Mouse (Mus musculus) kidney, embryonic 14.5 days (tissue): ENCODE data around the gene Mink1. TPM values are rescaled to one million over a fixed set of nuclear protein-coding genes. Genes with fewer than 3 reads are reported as not detected.

Experiments used
- ATAC-seq: fragments of 200-750 bp; cut with Nextera tagmentation; 2 replicates; pipeline ENCODE4 v1.8.0; 2017; ENCODE audit warnings: moderate number of reproducible peaks, mild to moderate bottlenecking, moderate TSS enrichment, moderate library complexity; ENCODE audit not compliant: low FRiP score, low TSS enrichment
- H3K27ac ChIP-seq: fragments of 300-500 bp; sonication (generic); 2 replicates; pipeline ENCODE4 v1.5.1; 2014; ENCODE audit warnings: low read depth, mild to moderate bottlenecking, low read length, moderate library complexity, mixed read lengths
- H3K27me3 ChIP-seq: fragments of 300-500 bp; sonication (generic); 2 replicates; pipeline ENCODE4 v1.6.1; 2014; ENCODE audit warnings: mild to moderate bottlenecking, low read length; ENCODE audit not compliant: control insufficient read depth, insufficient read depth
- H3K36me3 ChIP-seq: fragments of 300-500 bp; sonication (generic); 2 replicates; pipeline ENCODE4 v1.6.1; 2014; ENCODE audit warnings: low read length, mixed read lengths; ENCODE audit not compliant: control insufficient read depth, insufficient read depth
- H3K4me1 ChIP-seq: fragments of 300-500 bp; sonication (generic); 2 replicates; pipeline ENCODE4 v1.6.1; 2014; ENCODE audit warnings: low read length, mixed read lengths; ENCODE audit not compliant: control insufficient read depth, insufficient read depth
- H3K4me2 ChIP-seq: fragments of 300-500 bp; sonication (generic); replicated peaks from 2 replicates; pipeline ENCODE4 v1.6.1; 2014; ENCODE audit warnings: low read depth, mild to moderate bottlenecking, low read length
- H3K4me3 ChIP-seq: fragments of 300-500 bp; sonication (generic); 2 replicates; pipeline ENCODE4 v1.5.1; 2014; ENCODE audit warnings: mild to moderate bottlenecking, low read length
- H3K9ac ChIP-seq: fragments of 300-500 bp; sonication (generic); 2 replicates; pipeline ENCODE4 v1.6.1; 2014; ENCODE audit warnings: low read depth, mild to moderate bottlenecking, low read length, moderate library complexity
- H3K9me3 ChIP-seq: fragments of 300-500 bp; sonication (generic); 2 replicates; pipeline ENCODE4 v1.6.1; 2016; ENCODE audit warnings: low read length; ENCODE audit not compliant: control insufficient read depth
- WGBS: fragments of 180-500 bp; shearing (Covaris S2); extraction: QIAGEN DNeasy Blood & Tissue Kit; methylation state at CpG from one replicate; pipeline ENCODE4 v1.1.7; 2014; 5-methylcytosine and 5-hydroxymethylcytosine counted together
- polyA plus RNA-seq: library from polyadenylated mRNA; unstranded; fragments of >200 nt; fragmentation: Nextera tagmentation; extraction: Ambion mirVana; gene quantifications from 2 replicates; pipeline ENCODE4 v1.2.1, GENCODE M21; 2014

Mink1 gene
- polyA plus RNA-seq, 1 experiment from 2014 or later, result 21.0 TPM

GRCm38 (mm10) chr11:70660571-70660970 lies 97.9 kb downstream of the Mink1 start:
- Histone ChIP-seq H3K27me3 (no peaks in the 10 kb centered on the region), H3K4me1 (peaks cover 23% of the 10 kb centered on the region), H3K4me2 (no peak overlapping the region), H3K36me3 (peaks cover 44% of the 10 kb centered on the region), H3K9ac (no peak overlapping the region), H3K9me3 (no peaks in the 10 kb centered on the region), H3K27ac (no peak overlapping the region), H3K4me3 (no peak overlapping the region)
- no peak for ATAC-seq
- 84% methylated on average over 8 of the region's 8 CpGs for WGBS

GRCm38 (mm10) chr11:70663101-70663500 lies 100.4 kb downstream of the Mink1 start:
- WGBS, result 93% methylated on average over 8 of the region's 8 CpGs
- Histone ChIP-seq H3K9me3 (no peaks in the 10 kb centered on the region), H3K4me2 (no peak overlapping the region), H3K4me3 (no peak overlapping the region), H3K27ac (no peak overlapping the region), H3K27me3 (no peaks in the 10 kb centered on the region), H3K9ac (no peak overlapping the region), H3K36me3 (peaks cover 56% of the 10 kb centered on the region), H3K4me1 (peaks cover 8% of the 10 kb centered on the region)
- no peak for ATAC-seq

- H3K4me1 ChIP-seq, result peaks cover 5% of the 10 kb centered on the region; the same call in 1 of the 2 replicates
- no peak for ATAC-seq
- no peak overlapping the region for H3K4me2 ChIP-seq
- H3K4me3 ChIP-seq, result no peak overlapping the region
- H3K27ac ChIP-seq, result no peak overlapping the region
- H3K27me3 ChIP-seq, result no peaks in the 10 kb centered on the region
- no peaks in the 10 kb centered on the region for H3K9me3 ChIP-seq
- WGBS, result 87% methylated on average over 6 of the region's 6 CpGs
- H3K9ac ChIP-seq, result no peak overlapping the region
- peaks cover 56% of the 10 kb centered on the region for H3K36me3 ChIP-seq
Observed at GRCm38 (mm10) chr11:70663957-70664356, 101.3 kb downstream of the Mink1 start.

Other genes with a start within 250 kb of the Mink1 start
- gene Alox12e, start 240.3 kb upstream of the Mink1 start, polyA plus RNA-seq, result not detected in 2 replicates
- gene Alox15, start 210.8 kb upstream of the Mink1 start, polyA plus RNA-seq, result 0.69 and 1.5 TPM in 2 replicates
- gene Pelp1, start 152.8 kb upstream of the Mink1 start, polyA plus RNA-seq, result 27.8 and 39.0 TPM in 2 replicates
- 11.0 and 23.3 TPM in 2 replicates for gene Arrb2, start 130.2 kb upstream of the Mink1 start, polyA plus RNA-seq
- gene Med11, start 111.0 kb upstream of the Mink1 start, polyA plus RNA-seq, result 48.7 and 50.0 TPM in 2 replicates
- gene Zmynd15, start 103.4 kb upstream of the Mink1 start, polyA plus RNA-seq, result 0.33 and 0.88 TPM in 2 replicates
- 5.2 and 6.0 TPM in 2 replicates for gene Cxcl16, start 102.9 kb upstream of the Mink1 start, polyA plus RNA-seq
- gene Tm4sf5, start 57.6 kb upstream of the Mink1 start, polyA plus RNA-seq, result 0.31 and 0.91 TPM in 2 replicates
- gene Vmo1, start 48.3 kb upstream of the Mink1 start, polyA plus RNA-seq, result 0.41 and 0.57 TPM in 2 replicates
- gene Gltpd2, start 43.7 kb upstream of the Mink1 start, polyA plus RNA-seq, result 0.31 and 0.34 TPM in 2 replicates
- 823 and 914 TPM in 2 replicates for gene Psmb6, start 37.5 kb upstream of the Mink1 start, polyA plus RNA-seq
- not detected in 2 replicates for gene Gm40193, start 29.9 kb upstream of the Mink1 start, polyA plus RNA-seq
- gene Pld2, start 22.8 kb upstream of the Mink1 start, polyA plus RNA-seq, result 3.7 and 5.9 TPM in 2 replicates
- gene 4930544D05Rik, start 53.0 kb downstream of the Mink1 start, polyA plus RNA-seq, result not detected in 2 replicates
- gene Chrne, start 56.3 kb downstream of the Mink1 start, polyA plus RNA-seq, result not detected in 2 replicates
- gene Gp1ba, start 76.2 kb downstream of the Mink1 start, polyA plus RNA-seq, result 0.29 and 0.35 TPM in 2 replicates
- gene Rnf167, start 84.4 kb downstream of the Mink1 start, polyA plus RNA-seq, result 83.0 and 109 TPM in 2 replicates
- gene Slc25a11, start 84.6 kb downstream of the Mink1 start, polyA plus RNA-seq, result 153 and 171 TPM in 2 replicates
- 1,900 and 2,186 TPM in 2 replicates for gene Pfn1, start 91.8 kb downstream of the Mink1 start, polyA plus RNA-seq
- gene Eno3, start 94.3 kb downstream of the Mink1 start, polyA plus RNA-seq, result 22.4 and 26.8 TPM in 2 replicates
- gene Spag7, start 106.5 kb downstream of the Mink1 start, polyA plus RNA-seq, result 177 and 230 TPM in 2 replicates
- gene Camta2, start 125.2 kb downstream of the Mink1 start, polyA plus RNA-seq, result 10.8 and 16.1 TPM in 2 replicates
- 1.3 and 2.1 TPM in 2 replicates for gene Inca1, start 137.3 kb downstream of the Mink1 start, polyA plus RNA-seq
- gene Kif1c, start 137.7 kb downstream of the Mink1 start, polyA plus RNA-seq, result 10.0 and 15.6 TPM in 2 replicates
- gene Zfp3, start 201.3 kb downstream of the Mink1 start, polyA plus RNA-seq, result 3.6 and 6.9 TPM in 2 replicates
- not detected in 2 replicates for gene Scimp, start 249.7 kb downstream of the Mink1 start, polyA plus RNA-seq